Mouse (Mus musculus): ENCODE results near the gene Clmp. TPM values are rescaled to one million over a fixed set of nuclear protein-coding genes. Genes with fewer than 3 reads are reported as not detected.

Clmp gene
- polyA plus RNA-seq, 1 experiment = 2.0 TPM

DNA sequence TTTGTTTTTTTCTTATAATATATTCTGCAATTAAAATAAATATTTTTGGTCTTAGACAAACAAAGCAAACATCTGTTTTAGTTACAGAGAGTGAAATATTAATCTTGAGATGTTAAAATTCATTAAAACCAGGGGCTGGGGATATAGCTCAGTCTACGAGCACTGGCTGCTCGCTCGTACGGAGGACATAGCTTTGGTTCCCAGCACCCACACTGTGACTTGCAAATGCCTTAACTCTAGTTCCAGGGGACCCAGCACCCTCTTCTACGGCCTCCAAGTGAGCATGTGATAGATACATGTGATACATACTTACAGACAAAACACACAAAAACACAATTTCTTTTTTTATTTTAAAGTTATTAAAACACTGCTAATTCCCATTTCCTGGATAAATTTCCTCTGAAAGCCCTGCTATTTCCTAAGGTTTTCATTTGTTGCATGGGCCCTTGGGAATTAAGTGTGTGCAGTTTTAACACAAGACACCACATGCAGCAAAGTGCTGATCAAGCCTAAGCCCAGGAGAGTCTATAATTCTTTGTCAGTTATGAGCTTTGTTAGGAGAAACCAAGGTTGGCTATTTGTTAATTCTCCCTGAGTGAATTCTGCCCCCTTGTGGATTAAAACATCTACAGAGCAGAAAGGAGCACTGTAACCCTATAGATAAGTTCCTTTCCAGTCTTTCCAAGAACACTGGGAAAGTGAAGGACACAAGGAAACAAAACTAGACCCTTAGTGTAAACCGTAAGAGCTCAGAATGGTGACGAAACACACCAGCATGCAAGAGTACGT is 64.3 kb downstream of the Clmp start:
- Histone ChIP-seq H3K27ac (ENCODE audit: insufficient read depth, low read depth, low read length) (no peak overlapping the region), H3K4me1 (ENCODE audit: control insufficient read depth, insufficient read depth, low read length) (peaks cover 21% of the 10 kb centered on the region), H3K4me3 (ENCODE audit: insufficient read depth, low read length) (no peak overlapping the region)
- TF ChIP-seq CTCF (IDR thresholded peaks at IDR 0.05; ENCODE audit: low read depth, low read length) (no peak), POLR2A (IDR thresholded peaks at IDR 0.05; ENCODE audit: borderline replicate concordance, low read depth, low read length) (no peak)

- TF ChIP-seq CTCF (IDR thresholded peaks at IDR 0.05; ENCODE audit: low read depth, low read length) (no peak), POLR2A (IDR thresholded peaks at IDR 0.05; ENCODE audit: borderline replicate concordance, low read depth, low read length) (no peak)
- no peak overlapping the region for H3K4me3 ChIP-seq (ENCODE audit: insufficient read depth, low read length)
- peaks cover 15% of the 10 kb centered on the region for H3K4me1 ChIP-seq (ENCODE audit: control insufficient read depth, insufficient read depth, low read length)
- H3K27ac ChIP-seq (ENCODE audit: insufficient read depth, low read depth, low read length) = no peak overlapping the region
Observed at GRCm38 (mm10) chr9:40751749-40752148, 66.0 kb downstream of the Clmp start.

DNA sequence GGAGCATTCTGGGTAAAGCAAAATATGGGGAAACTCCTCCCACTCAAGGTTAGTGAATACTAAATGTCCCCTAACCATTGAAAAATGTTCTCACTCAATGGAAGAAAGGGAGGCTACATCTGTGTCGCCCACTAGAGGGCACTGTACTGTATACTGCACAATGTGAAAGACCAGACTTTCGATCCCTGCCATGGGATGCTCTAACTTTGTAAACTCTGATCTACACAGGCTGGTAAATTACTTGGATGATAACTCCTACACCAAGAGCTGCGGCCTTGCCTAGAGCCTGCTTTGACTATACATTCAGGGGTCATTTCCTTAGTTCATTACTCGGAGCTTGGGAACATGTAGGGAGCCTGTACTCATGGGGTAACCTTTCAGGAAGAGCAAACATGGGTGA is 70.6 kb downstream of the Clmp start:
- Histone ChIP-seq H3K4me3 (ENCODE audit: insufficient read depth, low read length) (no peak overlapping the region), H3K27ac (ENCODE audit: insufficient read depth, low read depth, low read length) (no peak overlapping the region)

DNA sequence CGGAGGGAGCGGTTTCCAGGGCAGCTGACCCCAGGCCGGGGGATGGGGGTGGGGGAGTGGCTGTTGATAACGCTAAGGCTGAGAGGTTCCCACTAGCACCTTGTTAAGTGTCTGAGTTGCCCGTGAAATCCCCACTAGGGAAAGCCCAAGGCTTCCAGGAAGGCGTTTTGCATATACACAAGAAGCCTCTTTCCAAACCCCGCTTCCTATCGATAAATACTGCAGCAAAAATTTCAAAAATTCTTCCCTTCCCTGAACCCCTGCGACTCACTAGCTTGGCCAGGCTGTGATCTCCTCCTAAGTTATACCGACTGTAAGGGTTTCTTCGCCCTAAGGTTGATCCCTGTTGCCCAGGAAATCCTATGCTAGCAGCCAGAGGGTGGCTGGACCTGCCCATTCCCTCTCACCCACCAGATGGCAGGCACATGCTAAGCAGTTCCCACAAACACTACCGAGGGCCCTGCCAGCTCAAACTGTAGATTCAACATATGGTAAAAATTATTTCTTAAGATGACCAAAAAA is 71.4 kb downstream of the Clmp start:
- peaks cover 16% of the 10 kb centered on the region for H3K4me1 ChIP-seq (ENCODE audit: control insufficient read depth, insufficient read depth, low read length)
- H3K27ac ChIP-seq (ENCODE audit: insufficient read depth, low read depth, low read length) = peak overlapping the region; percentile 32; the same call in 1 of the 2 replicates
- no peak overlapping the region for H3K4me3 ChIP-seq (ENCODE audit: insufficient read depth, low read length)
- TF ChIP-seq POLR2A (IDR thresholded peaks at IDR 0.05; ENCODE audit: borderline replicate concordance, low read depth, low read length) (no peak), CTCF (IDR thresholded peaks at IDR 0.05; ENCODE audit: low read depth, low read length) (no peak)

More for the DNA sequence above, 70.6 kb downstream of the Clmp start:
- peaks cover 13% of the 10 kb centered on the region for H3K4me1 ChIP-seq (ENCODE audit: control insufficient read depth, insufficient read depth, low read length)
- no peak for TF ChIP-seq CTCF (IDR thresholded peaks at IDR 0.05; ENCODE audit: low read depth, low read length)
- TF ChIP-seq POLR2A (IDR thresholded peaks at IDR 0.05; ENCODE audit: borderline replicate concordance, low read depth, low read length) = no peak

DNA sequence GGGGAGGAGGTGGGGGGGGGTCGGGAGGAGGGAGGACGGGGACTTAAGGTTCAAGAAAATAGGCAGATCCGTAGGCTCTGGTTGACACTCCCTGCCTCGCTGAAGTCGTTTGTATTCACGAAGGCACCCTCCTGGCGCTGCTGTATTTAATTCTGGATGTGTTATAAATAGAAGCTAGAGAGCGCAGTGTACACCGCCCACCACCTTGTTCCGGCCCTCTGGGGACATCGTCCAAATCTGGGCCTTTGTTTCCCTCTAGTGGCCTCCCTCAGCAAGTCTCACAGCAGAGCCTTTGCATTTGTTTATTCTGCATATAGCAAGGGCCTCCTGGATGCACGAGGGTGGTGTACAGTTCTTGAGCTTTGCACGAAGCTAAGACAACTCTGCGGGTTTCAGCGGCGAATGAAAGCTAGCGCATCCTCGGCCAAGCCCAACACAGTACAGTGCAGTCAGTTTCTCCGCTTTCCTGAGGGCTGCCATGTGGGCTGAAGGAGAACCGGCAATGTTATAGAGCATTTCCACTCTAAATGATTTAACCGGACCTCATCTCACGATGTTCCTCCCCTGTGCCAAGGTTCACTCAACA is 72.0 kb downstream of the Clmp start:
- H3K4me3 ChIP-seq (ENCODE audit: insufficient read depth, low read length) = peak overlapping the region; percentile 33
- H3K27ac ChIP-seq (ENCODE audit: insufficient read depth, low read depth, low read length) = peak overlapping the region; percentile 56
- TF ChIP-seq POLR2A (IDR thresholded peaks at IDR 0.05; ENCODE audit: borderline replicate concordance, low read depth, low read length) (no peak), CTCF (IDR thresholded peaks at IDR 0.05; ENCODE audit: low read depth, low read length) (peak; percentile 72)
- peaks cover 20% of the 10 kb centered on the region for H3K4me1 ChIP-seq (ENCODE audit: control insufficient read depth, insufficient read depth, low read length)

DNA sequence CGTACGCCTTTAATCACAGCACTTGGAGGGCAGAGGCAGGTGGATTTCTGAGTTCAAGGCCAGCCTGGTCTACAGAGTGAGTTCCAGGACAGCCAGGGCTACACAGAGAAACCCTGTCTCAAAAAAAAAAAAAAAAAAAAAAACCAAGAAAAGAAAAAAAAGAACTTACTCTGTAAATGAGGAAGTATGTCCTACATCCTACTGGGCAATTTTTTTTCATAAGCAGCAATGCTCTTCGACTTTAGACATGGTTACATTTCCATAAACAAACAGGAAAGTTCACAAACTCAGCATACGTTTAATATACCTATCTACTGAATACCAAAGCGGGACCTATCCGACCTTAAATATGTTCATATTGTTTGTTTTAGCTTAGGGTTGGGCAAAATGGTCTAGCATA is 76.6 kb downstream of the Clmp start:
- no peak overlapping the region for H3K4me3 ChIP-seq (ENCODE audit: insufficient read depth, low read length)
- TF ChIP-seq POLR2A (IDR thresholded peaks at IDR 0.05; ENCODE audit: borderline replicate concordance, low read depth, low read length) = no peak
- no peak for TF ChIP-seq CTCF (IDR thresholded peaks at IDR 0.05; ENCODE audit: low read depth, low read length)
- H3K4me1 ChIP-seq (ENCODE audit: control insufficient read depth, insufficient read depth, low read length) = peaks cover 41% of the 10 kb centered on the region
- H3K27ac ChIP-seq (ENCODE audit: insufficient read depth, low read depth, low read length) = peak overlapping the region; percentile 24; the same call in 1 of the 2 replicates

GRCm38 (mm10) chr9:40764887-40765580 is 79.3 kb downstream of the Clmp start:
- H3K4me1 ChIP-seq (ENCODE audit: control insufficient read depth, insufficient read depth, low read length) = peaks cover 48% of the 10 kb centered on the region
- peak overlapping the region; percentile 49 for H3K4me3 ChIP-seq (ENCODE audit: insufficient read depth, low read length)
- H3K27ac ChIP-seq (ENCODE audit: insufficient read depth, low read depth, low read length) = peak overlapping the region; percentile 77
- TF ChIP-seq CTCF (IDR thresholded peaks at IDR 0.05; ENCODE audit: low read depth, low read length) (no peak), POLR2A (IDR thresholded peaks at IDR 0.05; ENCODE audit: borderline replicate concordance, low read depth, low read length) (no peak)

DNA sequence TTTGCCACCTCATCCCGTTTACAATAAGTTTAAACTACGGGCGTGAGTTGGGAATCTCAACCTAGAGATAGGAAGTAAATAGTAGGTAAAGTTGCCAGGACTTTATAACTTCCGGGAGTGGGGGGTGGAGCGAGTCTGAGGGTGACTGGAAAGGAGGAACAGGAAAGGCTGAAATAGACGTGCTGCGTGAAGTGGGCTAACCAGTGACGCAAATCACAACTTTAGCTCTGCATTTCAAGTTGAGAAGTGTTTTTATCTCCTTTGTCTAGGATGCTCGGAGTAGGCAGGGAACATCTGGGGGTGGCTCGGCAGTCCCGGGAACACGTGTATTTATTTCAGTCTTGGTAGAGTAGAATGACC is 79.8 kb downstream of the Clmp start:
- Histone ChIP-seq H3K27ac (ENCODE audit: insufficient read depth, low read depth, low read length) (peak overlapping the region; percentile 77), H3K4me1 (ENCODE audit: control insufficient read depth, insufficient read depth, low read length) (peaks cover 46% of the 10 kb centered on the region), H3K4me3 (ENCODE audit: insufficient read depth, low read length) (peak overlapping the region; percentile 49)
- TF ChIP-seq CTCF (IDR thresholded peaks at IDR 0.05; ENCODE audit: low read depth, low read length) (no peak), POLR2A (IDR thresholded peaks at IDR 0.05; ENCODE audit: borderline replicate concordance, low read depth, low read length) (no peak)

- Histone ChIP-seq H3K4me1 (ENCODE audit: control insufficient read depth, insufficient read depth, low read length) (peaks cover 45% of the 10 kb centered on the region), H3K27ac (ENCODE audit: insufficient read depth, low read depth, low read length) (peak overlapping the region; percentile 57; the same call in 1 of the 2 replicates), H3K4me3 (ENCODE audit: insufficient read depth, low read length) (no peak overlapping the region)
- TF ChIP-seq POLR2A (IDR thresholded peaks at IDR 0.05; ENCODE audit: borderline replicate concordance, low read depth, low read length) = no peak
- no peak for TF ChIP-seq CTCF (IDR thresholded peaks at IDR 0.05; ENCODE audit: low read depth, low read length)
Observed at GRCm38 (mm10) chr9:40766058-40766605, 80.4 kb downstream of the Clmp start.

All from bone marrow macrophage, adult 2 months (primary cell).